Mouse (Mus musculus): Measurements from ENCODE around the gene Zfp235.

- TF ChIP-seq POLR2A (IDR thresholded peaks at IDR 0.05; ENCODE audit: insufficient read length, low read depth), result no peak
- TF ChIP-seq E2F4 (IDR thresholded peaks at IDR 0.05; ENCODE audit: insufficient read depth), result no peak
- TF ChIP-seq POLR2AphosphoS2 (IDR thresholded peaks at IDR 0.05; ENCODE audit: insufficient read length, low read depth), result no peak
- TF ChIP-seq MYOG (IDR thresholded peaks at IDR 0.05; ENCODE audit: control insufficient read depth in 1 of 3, insufficient read depth in 1 of 3, insufficient read length in 2 of 3, low read depth in 2 of 3), result no peak
- no peak for TF ChIP-seq SRF (IDR thresholded peaks at IDR 0.05; ENCODE audit: control insufficient read depth, insufficient read length, low read depth)
- TF ChIP-seq TCF12 (IDR thresholded peaks at IDR 0.05; ENCODE audit: insufficient read depth, poor library complexity, severe bottlenecking), result no peak
- no peak for TF ChIP-seq USF1 (IDR thresholded peaks at IDR 0.05; ENCODE audit: low read depth)
- TF ChIP-seq REST (IDR thresholded peaks at IDR 0.05; ENCODE audit: insufficient read depth, insufficient read length), result no peak
- no peak for TF ChIP-seq CEBPB (IDR thresholded peaks at IDR 0.05; ENCODE audit: insufficient read depth, poor library complexity, severe bottlenecking)
- TF ChIP-seq MAX (IDR thresholded peaks at IDR 0.05; ENCODE audit: low read depth), result no peak
- TF ChIP-seq TCF3 (IDR thresholded peaks at IDR 0.05; ENCODE audit: insufficient read length, low read depth), result no peak
These were observed 57.4 kb downstream of the Zfp235 start for GRCm38 (mm10) chr7:24191361-24191760.
